Mouse (Mus musculus) gastrocnemius, postnatal 36 days (tissue): ENCODE measurements around the gene Tmem254c. TPM values are rescaled to one million over a fixed set of nuclear protein-coding genes. Genes with fewer than 3 reads are reported as not detected.
"Not testable (repeated sequence)": the region's sequence is repeated elsewhere in the genome, so short reads cannot be mapped to it uniquely, and the experiment has no call there.

Source experiments
- DNase-seq, 2 experiments: peaks; one replicate each; pipeline ENCODE4 v3.0.0; 2022
- intact Hi-C: fragments of 180-260 bp; cut with DNase I; formaldehyde crosslinking; loops from one replicate; pipeline ENCODE4 v1.15.1; 2025
- long read RNA-seq, 2 experiments: library from polyadenylated mRNA; stranded (forward); transcript quantifications; one replicate each; pipeline ENCODE4 v2.0.0; 2021
- total RNA-seq, 2 experiments: library from RNA; stranded (reverse); gene quantifications; 2 replicates each; pipeline ENCODE4 v1.2.3; 2021

Gene Tmem254c
- 1 to 10 TPM; 1.3 to 3.7 TPM for total RNA-seq
- long read RNA-seq, experiment 1, partial matches to known transcripts: 0 of 1 reads
- long read RNA-seq, experiment 1, other reads (novel, unspliced or antisense): 0 of 1 reads
- long read RNA-seq, experiment 2, partial matches to known transcripts: 0 of 3 reads
- long read RNA-seq, experiment 2, other reads (novel, unspliced or antisense): 0 of 3 reads

- intact Hi-C loops, DNase-seq: not testable (repeated sequence)
Measured at GRCm38 (mm10) chr14:26067325-26067633, at the start of gene Tmem254c. Gene Tmem254c (minus strand): TSS chr14:26067355.

- DNase-seq, intact Hi-C loops: not testable (repeated sequence)
Measured at GRCm38 (mm10) chr14:26097622-26098021, 30.5 kb upstream of the Tmem254c start.

DNA sequence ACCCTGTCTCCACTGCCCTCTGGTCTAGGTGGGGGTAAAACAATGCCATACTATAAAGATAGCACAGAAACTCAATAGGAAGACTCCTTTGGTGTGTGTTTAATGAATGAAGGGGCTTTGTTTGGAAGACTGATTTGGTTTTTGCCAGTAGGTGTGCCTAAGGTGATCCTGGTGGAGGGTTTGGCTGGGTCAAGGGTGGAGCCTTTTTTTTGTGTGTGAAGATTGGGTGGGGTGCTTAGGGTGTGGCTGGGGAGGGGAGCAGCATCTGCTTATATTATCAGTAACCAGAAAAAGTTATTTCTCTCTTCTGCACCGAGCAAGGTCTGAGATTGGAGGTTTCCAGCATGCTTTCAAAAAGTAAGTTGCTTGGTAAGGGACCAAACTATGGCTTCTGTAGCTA, 14.8 kb upstream of the Tmem254c start, which contains the start of gene Cphx3:
Cphx3 (plus strand) TSS at position 301 of the 400 bp plus-strand sequence.
- DNase-seq, intact Hi-C loops: not testable (repeated sequence)

DNA sequence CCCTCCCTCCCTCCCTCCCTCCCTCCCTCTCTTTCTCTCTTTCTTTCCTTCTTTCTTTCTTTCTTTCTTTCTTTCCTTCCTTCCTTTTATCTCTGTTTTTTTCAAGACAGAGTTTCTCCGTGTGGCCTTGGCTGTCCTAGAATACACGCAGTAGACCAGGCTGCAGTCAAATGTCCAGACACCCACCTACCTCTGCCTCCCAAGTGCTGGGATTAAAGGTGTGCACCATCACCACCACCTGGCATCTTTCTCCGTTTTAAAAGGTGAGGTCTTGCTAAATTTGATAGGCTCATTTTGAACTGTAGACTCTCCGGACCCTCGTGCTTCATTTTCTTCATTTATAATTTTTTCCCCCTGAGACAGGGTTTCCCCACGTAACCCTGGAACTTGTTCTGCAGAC, 14.1 kb upstream of the Tmem254c start, which contains the start of gene Cphx2:
Cphx2 (plus strand) TSS at position 301 of the 400 bp plus-strand sequence.
- DNase-seq, intact Hi-C loops: not testable (repeated sequence)

DNA sequence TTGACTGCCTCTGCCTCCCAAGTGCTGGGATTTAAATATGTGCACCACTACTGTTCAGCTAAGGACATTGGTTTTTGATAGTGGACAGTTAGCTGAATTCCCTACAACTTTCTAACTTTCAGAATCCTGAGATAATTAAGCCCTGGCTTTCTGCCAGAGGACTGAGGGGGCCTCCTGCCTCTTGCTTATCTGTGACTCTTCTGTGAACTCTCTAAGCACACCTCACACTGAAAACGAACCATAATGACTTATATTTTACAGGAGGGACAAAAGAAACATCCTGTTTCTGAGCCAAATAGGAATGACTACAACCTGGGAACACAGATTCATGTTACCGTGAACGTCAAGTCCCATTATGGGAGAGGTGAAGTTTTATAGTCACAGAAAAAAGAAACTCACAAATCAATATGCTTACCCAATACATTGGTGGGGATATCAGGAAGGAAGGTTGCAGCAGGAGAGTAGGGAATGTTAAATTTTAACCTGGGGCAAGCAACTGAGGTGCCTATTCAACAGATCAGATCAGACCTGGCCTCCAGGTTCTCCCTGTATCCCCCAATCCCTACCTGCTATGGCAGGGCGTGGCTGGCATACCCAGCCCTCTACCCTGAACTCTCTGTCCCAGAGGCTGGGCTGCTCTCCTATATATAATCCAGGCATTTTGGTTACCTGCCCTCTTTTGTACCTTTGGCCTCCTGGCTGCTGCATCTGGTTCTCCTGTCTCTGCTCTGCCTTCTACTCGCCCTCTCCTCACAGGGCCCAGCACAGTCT, 9.7 kb upstream of the Tmem254c start:
- DNase-seq, intact Hi-C loops: not testable (repeated sequence)

DNA sequence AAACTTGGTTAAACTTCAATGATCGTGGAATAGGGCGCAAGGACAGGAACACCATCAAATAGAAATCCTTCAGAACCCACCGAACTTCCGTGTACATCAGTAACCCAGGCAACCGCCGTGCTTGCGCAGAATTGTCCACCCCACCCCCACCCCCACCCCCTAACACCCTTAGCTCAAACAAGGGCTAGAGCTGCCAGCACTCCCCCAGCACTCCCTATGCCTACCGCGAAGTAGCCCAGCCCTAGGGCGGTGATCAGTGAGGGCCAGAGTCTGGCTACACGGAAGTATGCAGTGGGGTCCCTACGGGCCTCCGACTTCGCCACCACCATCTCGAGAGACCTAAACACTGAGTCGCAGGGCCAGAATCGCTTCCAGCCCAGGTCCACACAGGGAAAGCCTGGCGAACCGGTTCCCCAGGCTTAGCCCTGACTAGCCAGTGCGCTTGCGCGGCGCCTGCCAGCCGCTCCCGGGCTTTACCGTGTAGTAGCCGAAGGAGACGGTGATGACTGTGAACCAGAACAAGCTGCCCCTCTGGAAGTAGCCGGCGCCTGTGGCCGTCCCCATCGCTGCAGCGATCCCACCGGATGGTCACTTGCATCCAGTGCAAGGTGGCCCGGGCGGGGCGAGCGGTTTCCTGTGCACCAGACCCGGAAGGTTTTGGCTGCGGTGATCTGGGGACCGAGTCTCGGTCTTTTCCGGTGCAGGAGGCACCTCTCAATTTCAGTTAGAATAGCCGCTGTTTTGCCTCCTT, 406 bp downstream of the Tmem254c start:
- intact Hi-C loops, DNase-seq: not testable (repeated sequence)

DNA sequence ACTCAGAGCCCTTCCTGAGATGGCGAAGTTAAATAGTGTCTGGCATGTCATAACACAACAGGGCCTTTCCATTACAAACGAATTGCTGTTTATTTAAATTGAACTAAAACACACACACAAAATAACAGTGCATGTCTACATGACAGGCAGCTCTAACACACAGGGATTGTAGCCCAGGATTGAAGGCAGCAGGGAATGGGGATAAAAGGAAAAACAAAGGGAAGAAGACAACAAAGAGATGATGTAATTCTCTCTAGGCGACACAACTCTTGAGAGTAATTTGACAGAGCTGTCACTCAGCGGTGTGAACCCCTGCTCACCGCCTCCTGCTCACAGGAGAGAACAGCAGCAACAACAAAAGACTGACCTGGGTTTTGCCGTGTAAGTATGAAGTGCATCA, 7.8 kb downstream of the Tmem254c start:
- DNase-seq, intact Hi-C loops: not testable (repeated sequence)

DNA sequence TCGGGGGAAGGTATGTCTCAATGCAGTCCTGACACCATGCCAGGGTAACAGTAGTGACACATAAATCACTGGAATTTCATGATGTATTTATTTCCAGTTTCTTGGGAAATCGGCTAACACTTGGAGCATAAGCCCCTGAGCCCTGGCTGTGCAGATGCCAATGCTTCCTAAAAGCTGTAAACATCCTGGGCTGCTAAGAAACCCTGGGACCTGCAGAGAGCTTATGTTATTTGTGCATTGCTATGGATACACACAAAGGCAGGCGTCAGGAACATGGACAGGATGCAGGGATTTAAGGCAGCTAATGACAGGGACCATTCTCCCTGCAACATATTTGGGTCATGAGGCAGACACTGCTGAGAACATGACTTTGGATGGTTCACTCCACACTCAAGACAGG, 9.0 kb downstream of the Tmem254c start:
- DNase-seq, intact Hi-C loops: not testable (repeated sequence)

- intact Hi-C loops, DNase-seq: not testable (repeated sequence)
Measured at GRCm38 (mm10) chr14:26048767-26049166, 18.4 kb downstream of the Tmem254c start.

GRCm38 (mm10) chr14:26047026-26047425, 20.1 kb downstream of the Tmem254c start:
- intact Hi-C loops, DNase-seq: not testable (repeated sequence)

GRCm38 (mm10) chr14:26045007-26045406, 22.1 kb downstream of the Tmem254c start:
- not testable (repeated sequence) for DNase-seq

GRCm38 (mm10) chr14:26042611-26043010, 24.5 kb downstream of the Tmem254c start, which contains the start of gene Gm9780:
Gene Gm9780 (minus strand): TSS chr14:26042711.
- DNase-seq, intact Hi-C loops: not testable (repeated sequence)

More at GRCm38 (mm10) chr14:26045007-26045406, 22.1 kb downstream of the Tmem254c start:
- intact Hi-C loops: not testable (repeated sequence)

DNA sequence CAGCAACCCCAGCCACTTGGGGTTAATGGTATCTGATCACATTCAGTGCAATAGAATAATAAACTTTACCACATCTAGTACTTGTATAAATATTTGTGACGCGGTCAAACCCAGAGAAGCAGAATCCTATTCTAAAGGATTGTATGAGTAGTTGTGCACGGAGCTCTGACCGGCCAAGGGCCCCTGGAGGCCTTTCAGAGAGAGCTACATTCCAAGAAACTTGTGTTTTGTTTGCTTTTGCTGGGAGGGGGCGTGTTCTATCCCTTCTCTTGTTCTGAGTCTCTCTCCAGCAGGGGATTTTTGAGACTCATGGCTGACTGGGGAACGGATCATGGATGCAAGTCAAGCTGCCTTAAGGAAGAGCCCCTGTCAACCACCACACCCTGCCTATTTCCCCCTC, 31.7 kb downstream of the Tmem254c start:
- intact Hi-C loops, DNase-seq: not testable (repeated sequence)

DNA sequence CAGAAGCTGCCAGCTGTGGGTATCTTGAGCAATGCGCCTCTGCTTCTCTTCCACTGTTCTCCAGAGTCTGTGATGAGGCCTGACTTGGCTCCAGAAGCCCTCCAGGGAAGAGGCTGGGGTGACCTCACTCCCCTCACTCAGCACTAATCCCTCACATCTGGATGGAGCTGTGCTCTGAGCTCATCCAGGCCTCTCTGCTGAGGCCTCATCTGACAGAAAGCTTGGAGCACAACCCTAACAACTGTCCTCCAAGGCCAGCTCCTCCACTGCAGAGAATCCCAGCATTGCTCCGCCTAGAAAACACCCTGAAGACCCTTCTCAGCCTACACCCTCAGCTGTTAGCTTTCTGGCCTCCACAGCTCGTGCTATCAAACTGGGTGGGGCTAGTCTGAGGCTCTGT, 32.8 kb downstream of the Tmem254c start:
- intact Hi-C loops, DNase-seq: not testable (repeated sequence)

DNA sequence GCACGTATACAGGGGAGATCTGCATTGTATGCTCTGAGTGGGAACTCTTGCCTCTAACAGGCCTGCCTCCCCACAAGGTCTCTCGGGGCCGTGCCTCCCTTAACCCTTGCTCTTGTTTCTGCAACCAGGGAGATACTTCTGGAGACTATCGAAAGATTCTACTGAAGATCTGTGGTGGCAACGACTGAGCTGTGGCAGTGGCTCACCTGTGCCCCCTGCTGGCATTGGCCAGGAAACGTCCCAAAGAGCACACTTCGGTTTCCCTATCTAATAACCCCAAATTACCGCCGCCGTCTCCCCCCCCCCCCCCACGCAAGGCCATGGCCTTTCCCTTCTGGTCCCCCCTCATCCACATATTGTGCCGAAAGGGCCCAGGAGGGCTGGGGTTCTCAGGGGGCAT, 41.5 kb downstream of the Tmem254c start:
- intact Hi-C loops, DNase-seq: not testable (repeated sequence)

DNA sequence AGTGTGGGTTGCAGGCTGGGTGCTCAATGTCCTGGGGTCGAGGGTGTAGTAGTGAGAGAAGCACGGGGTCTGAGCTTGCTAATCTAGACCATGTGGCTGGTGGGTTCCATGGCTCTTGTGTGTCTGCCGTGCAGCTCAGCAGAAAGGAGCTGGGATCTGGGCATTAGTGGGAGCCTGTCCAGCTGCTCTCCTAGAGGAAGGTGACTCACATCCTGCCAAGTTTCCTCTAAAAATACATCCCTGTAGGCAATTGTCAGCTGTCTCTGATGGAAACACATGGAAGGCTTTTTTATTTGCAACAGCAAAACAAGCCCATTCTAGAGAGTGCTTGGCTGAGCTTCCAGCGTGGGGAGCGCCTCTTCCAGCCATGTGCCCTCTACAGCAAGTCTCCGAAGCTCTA, 44.3 kb downstream of the Tmem254c start:
- DNase-seq, intact Hi-C loops: not testable (repeated sequence)

GRCm38 (mm10) chr14:26021555-26021954, 45.6 kb downstream of the Tmem254c start:
- DNase-seq, intact Hi-C loops: not testable (repeated sequence)

DNA sequence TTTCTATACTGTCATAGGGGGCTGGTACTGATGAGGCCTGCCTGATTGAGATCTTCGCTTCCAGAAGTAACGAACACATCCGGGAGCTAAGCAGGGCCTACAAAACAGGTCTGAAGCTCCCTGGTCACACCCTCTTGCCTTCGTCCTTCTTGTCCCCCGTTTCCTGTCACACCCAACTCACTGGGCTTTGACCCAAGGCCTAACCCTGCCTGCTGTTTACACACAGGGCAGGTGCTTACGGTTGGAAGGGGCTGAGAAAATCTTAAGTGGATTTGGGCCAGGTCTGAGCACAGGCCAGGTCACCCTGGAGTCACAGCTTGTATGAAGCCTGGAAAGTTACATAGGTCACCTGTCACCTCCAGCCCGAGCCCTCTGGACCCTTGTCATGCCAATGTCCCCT, 50.7 kb downstream of the Tmem254c start:
- DNase-seq, intact Hi-C loops: not testable (repeated sequence)
